Mouse (Mus musculus) kidney, adult 18-20 months (tissue): ENCODE measurements at regions not wholly inside any gene's neighbourhood (a gene's known extent, or its start where the extent isn't known, plus 50 kb on each side); places are given as distances from the start of the nearest gene placed in this dataset.
A peak's percentile ranks its signal among the peaks of the same experiment; 100 is the strongest.
"Not testable (repeated sequence)": the region's sequence is repeated elsewhere in the genome, so short reads cannot be mapped to it uniquely, and the experiment has no call there.

Experiments
- DNase-seq: peaks from one replicate; pipeline ENCODE4 v3.0.0; 2021

DNA sequence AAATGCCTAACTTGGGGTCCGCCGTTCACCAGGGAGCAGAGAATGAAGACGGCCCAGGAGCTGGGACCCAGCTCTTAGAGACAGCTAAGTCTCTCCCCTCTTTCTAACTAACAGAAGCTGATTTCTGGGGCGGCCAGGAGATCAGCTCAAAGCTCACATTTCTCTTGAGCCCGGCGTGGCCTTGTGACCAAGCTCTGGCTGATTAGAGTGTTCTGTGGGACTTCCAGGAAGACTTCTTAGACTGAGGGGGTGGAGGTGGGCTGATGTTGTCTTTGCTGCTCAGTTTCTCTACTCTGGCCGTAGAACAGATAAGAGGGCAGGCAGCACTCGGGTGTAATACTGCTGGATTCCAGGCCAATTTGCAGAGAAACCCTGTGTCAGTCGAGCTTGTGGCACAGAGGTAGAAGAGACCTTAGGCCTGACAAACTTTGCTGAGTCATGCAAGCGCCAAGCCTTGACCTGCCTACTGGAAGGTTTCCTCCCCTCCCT lies 96.5 kb upstream of the Map3k1 start:
- peak; percentile 54 for DNase-seq

DNA sequence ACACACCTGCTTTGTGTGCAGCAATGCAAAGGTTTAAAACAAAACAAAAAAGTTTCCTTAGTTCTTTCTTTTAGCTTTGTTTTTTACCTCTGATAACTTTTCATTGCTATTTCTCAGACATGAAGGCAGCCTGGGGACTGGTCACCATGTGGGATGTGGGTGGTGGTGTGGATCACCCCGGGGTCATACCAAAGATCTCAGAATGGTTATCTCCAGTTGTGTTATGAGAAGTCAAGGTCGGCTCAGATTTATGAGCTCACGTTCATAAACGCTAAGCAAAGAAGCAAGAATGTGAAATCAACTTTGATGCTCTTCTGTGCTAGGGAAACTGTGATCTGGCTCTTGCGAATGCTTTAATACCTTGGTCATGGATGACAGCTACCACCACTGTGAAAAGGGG lies 102.3 kb upstream of the Map3k1 start:
- DNase-seq = no peak

- DNase-seq = no peak
These were observed 103.0 kb upstream of the Map3k1 start for GRCm38 (mm10) chr13:111911661-111912312.

GRCm38 (mm10) chr13:111914348-111914913 lies 105.6 kb upstream of the Map3k1 start:
- no peak for DNase-seq

DNA sequence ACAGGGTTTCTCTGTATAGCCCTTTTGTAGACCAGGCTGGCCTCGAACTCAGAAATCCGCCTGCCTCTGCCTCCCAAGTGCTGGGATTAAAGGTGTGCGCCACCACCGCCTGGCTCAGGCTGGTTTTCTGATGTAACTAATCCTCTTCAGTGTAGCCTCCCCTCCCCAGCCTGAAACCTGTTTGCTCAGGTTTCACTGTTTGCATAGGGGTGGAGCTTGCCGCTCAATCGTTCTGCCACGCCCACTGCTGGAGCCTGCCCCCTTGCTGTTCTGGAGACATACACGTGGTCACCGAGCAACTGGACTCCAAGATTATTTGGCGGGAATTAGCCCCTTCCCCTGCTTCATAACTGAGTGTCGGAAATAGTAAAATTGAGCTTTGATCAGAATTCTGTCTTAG lies 110.6 kb upstream of the Map3k1 start:
- DNase-seq = not testable (repeated sequence)

DNA sequence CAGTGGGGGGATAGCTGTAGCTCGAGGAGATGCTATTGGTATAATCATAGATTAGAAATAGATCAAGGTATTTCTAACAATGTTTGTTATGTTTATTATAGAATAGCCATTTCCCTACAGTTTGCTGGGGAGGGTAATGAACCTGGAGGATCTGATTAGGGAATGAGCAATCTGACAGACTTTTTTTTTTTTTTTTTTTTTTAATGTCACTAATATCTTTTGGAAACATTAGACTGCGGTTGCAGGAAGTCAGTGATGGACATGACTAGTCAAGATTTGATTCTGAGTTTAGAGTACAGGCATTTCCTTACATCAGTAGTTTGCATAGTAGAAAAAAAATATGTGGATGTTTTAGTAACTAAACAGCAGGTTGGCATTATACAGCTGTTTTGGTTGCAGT lies 111.7 kb upstream of the Map3k1 start:
- DNase-seq = no peak

- no peak for DNase-seq
These were observed 112.6 kb upstream of the Map3k1 start for GRCm38 (mm10) chr13:111921142-111922035.

DNA sequence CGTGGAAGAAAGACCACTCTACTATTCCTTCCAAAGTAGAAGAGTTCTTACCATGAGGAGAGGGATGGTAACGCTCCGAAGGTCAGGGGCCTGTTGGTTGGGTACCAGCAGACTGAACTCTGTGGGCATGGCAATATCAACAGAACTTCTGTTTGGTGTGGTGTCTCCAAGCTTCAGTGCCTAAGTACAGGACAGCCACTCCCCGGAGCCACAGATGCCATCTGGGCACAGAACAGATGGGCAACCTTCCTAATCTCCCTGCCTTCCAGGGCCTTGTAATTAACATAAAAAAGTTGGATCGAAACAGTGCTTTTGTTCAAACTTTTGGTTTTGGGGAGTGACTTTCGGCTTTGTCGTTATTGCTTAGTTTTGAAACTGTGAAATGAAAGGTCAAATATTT lies 116.6 kb upstream of the Map3k1 start:
- no peak for DNase-seq

GRCm38 (mm10) chr13:111926801-111927200 lies 118.0 kb upstream of the Map3k1 start:
- no peak for DNase-seq

DNA sequence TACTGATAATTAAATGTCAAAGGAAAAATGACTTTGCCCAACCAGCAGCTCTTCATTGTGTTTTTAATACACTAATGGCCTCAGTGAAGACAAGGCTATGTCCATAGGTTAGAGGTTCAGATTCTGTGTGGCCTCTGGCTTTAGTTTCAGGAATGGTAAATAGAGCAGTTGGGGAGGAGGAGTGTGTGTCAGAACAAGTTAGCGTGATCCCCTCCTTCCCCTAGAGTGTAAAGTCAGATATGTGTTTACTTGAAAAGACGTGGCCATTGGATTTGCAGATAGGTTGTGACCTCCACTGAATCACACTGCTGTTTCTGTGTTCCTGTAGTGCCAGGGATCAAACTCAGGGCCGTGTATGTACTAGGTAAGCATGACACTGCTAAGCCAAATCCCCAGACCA lies 118.7 kb upstream of the Map3k1 start:
- no peak for DNase-seq

DNA sequence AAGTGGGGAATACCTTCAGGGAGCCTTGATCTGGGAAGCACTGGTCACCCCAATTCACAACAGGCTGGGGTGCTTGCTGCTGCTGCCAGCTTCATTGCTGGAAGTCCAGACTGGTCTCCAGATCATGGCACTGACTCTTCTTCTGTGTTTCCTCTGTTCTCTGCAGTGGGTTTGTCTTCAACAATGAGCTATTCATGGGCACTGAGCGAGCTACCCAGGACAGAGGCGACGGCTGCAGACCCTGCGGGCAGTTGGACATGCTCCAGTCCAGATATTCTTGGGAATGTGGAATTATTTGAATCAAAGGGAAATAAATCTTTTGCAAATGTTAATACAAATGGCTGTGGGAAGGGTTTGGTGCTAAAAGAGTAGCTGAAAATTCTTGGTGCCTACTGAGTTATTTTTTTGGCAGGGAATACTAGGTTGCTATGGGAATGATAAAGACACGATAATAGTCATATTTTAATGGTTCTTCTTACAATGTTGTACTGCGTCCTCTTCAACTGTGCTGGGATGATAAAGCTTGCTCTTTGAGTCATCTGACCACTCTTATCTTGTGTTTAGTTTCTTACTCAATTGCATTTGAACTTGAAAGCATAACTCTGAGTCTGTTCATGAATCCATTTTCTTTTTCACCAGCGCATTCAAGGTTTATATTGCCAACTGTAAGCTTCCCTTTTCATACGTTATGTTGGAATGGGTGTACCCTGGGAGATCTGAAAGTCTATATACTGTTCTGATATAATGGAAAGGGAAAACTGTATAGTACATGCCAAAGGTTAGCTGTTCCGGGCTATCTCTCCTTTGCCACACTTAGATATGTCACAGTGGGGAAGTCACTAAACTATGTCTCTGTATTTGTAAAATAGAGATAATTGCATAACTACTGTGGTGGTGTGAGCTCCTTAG lies 120.1 kb upstream of the Map3k1 start:
- no peak for DNase-seq

DNA sequence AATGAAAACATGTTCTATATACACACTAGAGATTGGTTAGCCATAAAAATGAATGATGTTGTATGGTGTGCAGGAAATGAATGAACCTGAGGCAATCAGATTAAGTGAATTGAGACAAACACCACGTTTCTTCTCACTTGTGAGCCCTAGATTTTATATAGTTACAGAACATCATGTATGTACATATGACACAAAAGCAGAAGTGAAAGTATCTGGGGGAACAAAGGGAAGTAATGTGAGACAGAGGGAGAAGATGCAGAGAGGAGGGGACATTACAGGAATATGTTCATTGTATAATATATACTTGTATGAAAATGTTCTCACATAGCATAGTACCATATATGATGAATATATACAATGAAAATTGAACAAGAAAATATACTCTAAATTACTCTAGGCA lies 121.1 kb upstream of the Map3k1 start:
- DNase-seq = no peak

DNA sequence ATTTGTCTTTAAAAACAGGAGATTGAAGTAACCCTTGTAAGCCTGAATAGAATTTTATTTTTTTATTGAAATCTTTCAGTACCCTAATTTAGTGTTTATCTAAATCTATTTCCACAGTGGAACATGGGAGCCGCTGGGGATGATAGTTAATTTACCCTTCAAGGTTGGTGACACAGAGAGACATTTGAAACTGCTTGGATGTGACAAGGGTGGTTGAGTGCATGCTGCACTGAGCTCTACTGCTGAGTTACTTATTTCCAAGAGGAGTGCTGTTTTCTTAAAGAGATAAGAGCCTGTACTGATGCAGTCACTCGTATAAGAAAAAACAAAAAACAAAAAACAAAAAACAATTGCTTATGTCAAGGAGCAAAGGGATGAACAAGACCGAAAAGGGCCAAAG lies 123.7 kb upstream of the Map3k1 start:
- no peak for DNase-seq

GRCm38 (mm10) chr13:111933526-111934240 lies 124.9 kb upstream of the Map3k1 start:
- peak; percentile 28 for DNase-seq

- DNase-seq = no peak
These were observed 126.9 kb upstream of the Map3k1 start for GRCm38 (mm10) chr13:111935721-111936080.

GRCm38 (mm10) chr13:111936081-111936857 lies 127.5 kb upstream of the Map3k1 start:
- DNase-seq = peak; percentile 75

GRCm38 (mm10) chr13:111936983-111937382 lies 128.2 kb upstream of the Map3k1 start:
- DNase-seq = peak; percentile 39

DNA sequence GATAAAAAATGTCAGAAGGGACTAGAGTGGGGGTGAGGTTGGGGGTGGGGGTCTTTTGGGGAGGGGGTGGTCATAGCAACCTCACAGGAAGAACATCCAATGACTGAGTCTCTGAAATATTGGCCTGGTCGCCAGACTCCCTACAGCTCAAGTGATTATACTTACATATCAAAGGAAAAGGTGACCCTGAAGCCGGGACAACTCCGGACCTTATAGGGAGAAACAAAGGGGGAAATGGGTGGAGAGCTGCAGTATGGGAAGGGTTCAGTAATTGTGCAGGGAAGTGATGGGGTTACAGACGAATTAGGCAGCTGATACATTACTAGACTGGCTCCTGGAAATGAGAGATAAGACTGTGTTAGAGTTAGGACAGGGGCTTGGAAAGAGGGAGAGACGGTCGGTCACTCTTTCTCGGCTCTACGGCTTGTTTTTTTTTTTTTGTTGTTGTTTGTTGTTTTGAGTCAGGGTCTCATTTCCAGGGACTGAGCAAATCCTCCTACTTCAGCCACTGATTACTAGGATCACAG lies 130.2 kb upstream of the Map3k1 start:
- DNase-seq = no peak

DNA sequence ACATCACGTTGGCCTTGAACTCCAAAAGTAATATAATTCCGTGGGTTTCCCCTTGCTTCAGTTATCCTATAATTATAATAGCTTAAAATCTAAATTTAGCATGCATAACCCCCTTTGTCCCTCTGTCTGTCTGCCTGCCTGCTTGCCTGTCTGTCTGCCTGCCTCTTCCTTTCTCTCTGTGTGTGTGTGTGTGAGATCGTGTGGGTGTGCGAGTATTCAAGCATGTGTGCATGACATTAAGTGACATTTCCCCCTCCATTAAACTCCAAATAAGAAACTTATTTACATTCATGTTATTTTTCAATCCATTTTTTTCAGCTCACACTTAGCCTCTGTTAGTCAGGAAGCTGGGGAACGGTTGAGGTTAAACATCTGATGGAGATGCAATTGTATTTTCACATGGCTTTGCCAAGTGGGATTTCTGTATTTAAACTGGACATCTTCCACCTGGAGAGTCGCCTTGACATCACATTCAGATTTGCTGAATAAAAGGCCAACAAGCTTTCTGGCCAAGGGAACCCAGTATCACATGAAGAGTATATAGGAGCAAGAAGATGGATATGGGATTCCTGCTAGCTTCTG lies 130.8 kb upstream of the Map3k1 start:
- DNase-seq = no peak

DNA sequence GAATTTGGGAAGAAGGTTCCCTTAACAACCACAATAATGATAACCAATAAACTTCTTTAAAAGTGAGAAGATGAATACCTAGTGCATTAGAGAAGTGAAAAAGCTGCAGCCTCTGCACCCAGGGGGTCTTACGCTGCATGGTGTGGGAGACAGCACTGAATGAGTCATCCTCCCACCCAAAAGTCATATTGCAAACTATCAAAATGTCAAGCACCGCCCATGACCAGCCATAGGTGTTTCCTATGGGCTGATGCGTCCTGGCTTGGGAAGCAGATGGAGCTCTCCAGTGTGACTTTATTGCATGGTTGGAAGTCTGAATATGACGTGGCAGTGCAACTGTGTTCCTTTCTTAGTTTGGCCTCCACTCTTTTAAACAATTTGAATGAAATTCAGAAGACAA lies 131.5 kb upstream of the Map3k1 start:
- no peak for DNase-seq
